Mouse (Mus musculus) liver, embryonic 14.5 days (tissue): ENCODE results near the gene Pycard. TPM values are rescaled to one million over a fixed set of nuclear protein-coding genes. Genes with fewer than 3 reads are reported as not detected.

Source experiments
- ATAC-seq: fragments of 200-750 bp; cut with Nextera tagmentation; 2 replicates; pipeline ENCODE4 v1.8.0; 2017; ENCODE audit warnings: moderate number of reproducible peaks, mild to moderate bottlenecking, moderate library complexity; ENCODE audit not compliant: insufficient read depth
- DNase-seq, 3 experiments: peaks; one replicate each; pipeline ENCODE4 v3.0.0-alpha.2; 2012 to 2013; ENCODE audit warnings: low read depth in 3 of 3, low spot score in 3 of 3
- H3K27ac ChIP-seq: fragments of 300-500 bp; sonication (generic); 2 replicates; pipeline ENCODE4 v1.5.1; 2014; ENCODE audit warnings: moderate library complexity, mild to moderate bottlenecking, control low read depth, inconsistent platforms
- H3K27me3 ChIP-seq: fragments of 300-500 bp; sonication (generic); 2 replicates; pipeline ENCODE4 v1.6.1; 2014; ENCODE audit warnings: mild to moderate bottlenecking, low read length, moderate library complexity; ENCODE audit not compliant: control insufficient read depth, insufficient read depth
- H3K36me3 ChIP-seq: fragments of 300-500 bp; sonication (generic); replicated peaks from 2 replicates; pipeline ENCODE4 v1.6.1; 2014; ENCODE audit warnings: low read depth; ENCODE audit not compliant: control insufficient read depth, insufficient read depth
- H3K4me1 ChIP-seq, 2 experiments: fragments of 200-500 bp in 1 of 2; fragments of 300-500 bp in 1 of 2; sonication (generic) in 1 of 2; replicated peaks; 2 replicates each; pipeline ENCODE4 v1.6.1; 2012 to 2014; ENCODE audit warnings: antibody characterized with exemption in 1 of 2, inconsistent platforms in 1 of 2, low read length in 1 of 2; ENCODE audit not compliant: control insufficient read depth in 2 of 2, insufficient read depth in 2 of 2
- H3K4me2 ChIP-seq: fragments of 300-500 bp; sonication (generic); 2 replicates; pipeline ENCODE4 v1.6.1; 2014; ENCODE audit warnings: low read depth, mild to moderate bottlenecking, control low read depth, moderate library complexity
- H3K4me3 ChIP-seq, 2 experiments: fragments of 200-500 bp in 1 of 2; fragments of 300-500 bp in 1 of 2; sonication (generic) in 1 of 2; 2 replicates each; pipeline ENCODE4 v1.5.1; 2012 to 2014; ENCODE audit warnings: low read depth in 2 of 2, low read length in 2 of 2, mild to moderate bottlenecking in 2 of 2, control low read depth in 1 of 2, inconsistent platforms in 1 of 2, moderate library complexity in 1 of 2; ENCODE audit not compliant: insufficient read depth in 1 of 2
- H3K9ac ChIP-seq: fragments of 300-500 bp; sonication (generic); replicated peaks from 2 replicates; pipeline ENCODE4 v1.6.1; 2014; ENCODE audit warnings: mild to moderate bottlenecking, control low read depth, moderate library complexity
- H3K9me3 ChIP-seq: fragments of 300-500 bp; sonication (generic); 2 replicates; pipeline ENCODE4 v1.6.1; 2016; ENCODE audit warnings: low read length, mixed read lengths; ENCODE audit not compliant: control insufficient read depth
- CTCF ChIP-seq: IDR thresholded peaks from 2 replicates; pipeline ENCODE4 v1.5.1; 2016; ENCODE audit warnings: antibody characterized with exemption, low read depth, control low read depth
- EP300 ChIP-seq: IDR thresholded peaks from 2 replicates; pipeline ENCODE4 v1.6.1; 2016; ENCODE audit warnings: antibody characterized with exemption, low read depth
- WGBS: fragments of 180-500 bp; shearing (Covaris S2); extraction: QIAGEN DNeasy Blood & Tissue Kit; methylation state at CpG from one replicate; pipeline ENCODE4 v1.1.7; 2014; ENCODE audit not compliant: insufficient replicate concordance; 5-methylcytosine and 5-hydroxymethylcytosine counted together
- polyA plus RNA-seq, 2 experiments: library from polyadenylated mRNA; depleted of rRNA in 1 of 2; stranded (reverse) in 1 of 2; unstranded in 1 of 2; fragments of >200 nt; fragmentation: Nextera tagmentation in 1 of 2; extraction: Ambion mirVana in 1 of 2; gene quantifications; 2 replicates each; pipeline versions ENCODE4 v1.2.1 to v1.2.3; 2012 to 2014

The Pycard gene
- polyA plus RNA-seq, 2 experiments = 20.2 to 39.3 TPM

DNA sequence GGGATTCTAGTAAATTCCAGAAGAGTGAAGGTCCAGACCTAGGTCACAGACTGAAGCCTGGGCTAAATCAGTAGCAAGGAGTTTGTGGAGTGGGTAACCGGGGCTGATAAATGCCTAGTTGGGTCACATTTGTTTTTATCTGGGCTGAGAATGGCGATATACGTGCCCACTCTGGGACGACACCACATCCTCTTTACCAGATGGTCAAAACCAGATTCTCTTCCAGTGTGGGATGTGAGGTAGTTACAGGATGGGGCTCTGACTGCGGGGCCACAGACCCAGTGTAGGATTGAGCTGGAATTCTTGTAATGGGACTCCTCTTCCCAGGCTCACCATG is 10.5 kb upstream of the Pycard start:
- no peaks in the 10 kb centered on the region for H3K36me3 ChIP-seq
- H3K27ac ChIP-seq = no peak overlapping the region
- WGBS = 26% methylated on average over 5 of the region's 5 CpGs
- no peaks in the 10 kb centered on the region for H3K9me3 ChIP-seq
- no peak overlapping the region for H3K4me3 ChIP-seq
- no peaks in the 10 kb centered on the region for H3K27me3 ChIP-seq
- no peaks in the 10 kb centered on the region for H3K4me1 ChIP-seq
- H3K4me2 ChIP-seq = no peak overlapping the region
- TF ChIP-seq EP300 (no peak), CTCF (no peak)
- ATAC-seq (no peak), DNase-seq (no peak)
- no peak overlapping the region for H3K9ac ChIP-seq

DNA sequence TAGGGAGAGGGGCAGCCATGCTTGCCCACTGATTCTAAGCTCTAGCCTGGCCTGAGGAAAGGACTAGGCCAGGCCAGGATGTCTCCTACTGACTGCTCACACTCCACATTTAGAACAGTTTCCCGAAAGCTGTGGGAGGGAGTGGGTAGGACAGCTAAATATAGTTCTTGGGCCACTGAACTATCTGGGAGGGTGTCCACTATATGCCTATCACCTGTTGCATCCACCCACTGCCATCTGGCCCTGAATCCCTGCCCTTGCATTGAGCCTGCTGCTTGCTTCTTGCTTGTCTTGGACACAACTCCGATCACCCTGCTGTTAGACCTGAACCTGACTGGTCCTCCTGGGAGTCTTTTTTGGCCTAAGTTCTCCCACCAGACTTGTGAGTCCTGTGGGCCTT is 10.0 kb upstream of the Pycard start, which contains the start of gene Trim72:
Gene Trim72 (plus strand): TSS at position 262 of the 400 bp plus-strand sequence.
- Histone ChIP-seq H3K27ac (no peak within 1 kb of the TSS), H3K4me2 (no peak within 1 kb of the TSS)
- ATAC-seq = no peak

DNA sequence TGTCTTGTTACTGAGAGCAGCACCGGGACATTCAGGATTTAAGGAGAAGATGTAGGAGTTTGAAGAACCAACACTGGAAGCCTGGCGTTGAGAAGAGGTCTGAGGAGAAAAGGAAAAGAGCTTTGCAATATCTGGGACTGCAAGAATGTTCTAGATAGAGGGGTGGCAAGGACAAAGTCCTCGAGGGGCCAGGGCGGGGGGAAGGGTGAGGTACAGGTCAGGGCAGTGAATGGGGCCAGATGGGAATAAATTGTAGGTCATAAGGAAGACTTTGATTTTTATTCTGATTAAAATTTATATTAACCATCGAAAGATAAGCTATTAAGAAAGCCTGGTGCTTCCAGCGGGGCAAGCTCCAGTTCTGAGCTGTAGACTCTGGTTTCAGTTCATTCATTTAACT is 9.4 kb upstream of the Pycard start:
- no peak for TF ChIP-seq EP300
- no peak for TF ChIP-seq CTCF
- no peaks in the 10 kb centered on the region for H3K4me1 ChIP-seq
- no peaks in the 10 kb centered on the region for H3K27me3 ChIP-seq
- H3K4me3 ChIP-seq = no peak overlapping the region
- no peaks in the 10 kb centered on the region for H3K36me3 ChIP-seq
- DNase-seq (no peak), ATAC-seq (no peak)
- H3K9me3 ChIP-seq = no peaks in the 10 kb centered on the region
- H3K27ac ChIP-seq = no peak overlapping the region
- H3K4me2 ChIP-seq = no peak overlapping the region
- H3K9ac ChIP-seq = no peak overlapping the region
- 58% methylated on average over 6 of the region's 6 CpGs for WGBS

More for the DNA sequence above, 10.0 kb upstream of the Pycard start, which contains the start of gene Trim72:
- H3K4me1 ChIP-seq = no peaks in the 10 kb centered on the region
- no peak for DNase-seq
- no peak for TF ChIP-seq EP300
- TF ChIP-seq CTCF = no peak
- H3K27me3 ChIP-seq = no peaks in the 10 kb centered on the region
- no peaks in the 10 kb centered on the region for H3K9me3 ChIP-seq
- H3K4me3 ChIP-seq = no peak within 1 kb of the TSS
- no peak within 1 kb of the TSS for H3K9ac ChIP-seq
- 66% methylated on average over 2 of the region's 2 CpGs for WGBS
- no peaks in the 10 kb centered on the region for H3K36me3 ChIP-seq

DNA sequence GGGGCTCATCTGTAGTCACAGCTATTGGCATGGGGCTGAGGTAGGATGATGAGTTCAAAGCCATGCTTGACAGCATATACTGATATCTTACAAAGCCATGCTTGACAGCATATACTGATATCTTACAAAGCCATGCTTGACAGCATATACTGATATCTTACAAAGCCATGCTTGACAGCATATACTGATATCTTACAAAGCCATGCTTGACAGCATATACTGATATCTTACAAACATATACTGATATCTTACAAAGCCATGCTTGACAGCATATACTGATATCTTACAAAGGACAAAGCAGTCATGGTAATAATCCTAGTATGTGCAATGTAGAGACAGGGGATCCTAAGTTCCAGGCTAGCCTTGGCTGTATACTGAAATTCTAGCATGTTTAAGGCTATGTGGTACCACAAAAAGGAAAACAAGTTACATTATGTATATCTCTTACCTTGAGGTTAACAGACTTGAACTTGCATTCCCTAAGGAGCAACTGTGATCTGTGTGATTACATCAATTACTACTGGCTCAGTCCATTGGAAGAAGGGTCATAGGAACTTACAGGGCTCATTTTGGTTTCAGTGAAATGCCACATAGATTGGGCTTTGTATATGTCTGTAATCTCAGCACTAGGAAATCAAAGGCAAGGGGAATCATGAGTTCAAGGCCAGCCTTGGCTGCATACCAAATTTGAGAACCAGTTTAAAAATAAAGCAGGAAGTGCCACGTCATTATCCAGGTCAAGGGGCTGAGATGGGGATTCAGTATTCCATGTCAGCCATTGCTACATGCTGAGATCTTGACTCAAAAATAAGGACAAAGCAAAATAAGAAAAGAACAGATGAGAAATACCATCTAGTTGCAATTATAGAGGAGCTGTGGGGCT is 6.6 kb upstream of the Pycard start:
- H3K36me3 ChIP-seq = no peaks in the 10 kb centered on the region
- DNase-seq (no peak), ATAC-seq (no peak)
- WGBS = 48% methylated on average over 1 of the region's 1 CpGs
- no peaks in the 10 kb centered on the region for H3K4me1 ChIP-seq
- H3K27ac ChIP-seq = no peak overlapping the region
- no peaks in the 10 kb centered on the region for H3K27me3 ChIP-seq
- H3K4me2 ChIP-seq = no peak overlapping the region
- no peaks in the 10 kb centered on the region for H3K9me3 ChIP-seq
- no peak overlapping the region for H3K9ac ChIP-seq
- no peak overlapping the region for H3K4me3 ChIP-seq
- no peak for TF ChIP-seq EP300
- no peak for TF ChIP-seq CTCF

DNA sequence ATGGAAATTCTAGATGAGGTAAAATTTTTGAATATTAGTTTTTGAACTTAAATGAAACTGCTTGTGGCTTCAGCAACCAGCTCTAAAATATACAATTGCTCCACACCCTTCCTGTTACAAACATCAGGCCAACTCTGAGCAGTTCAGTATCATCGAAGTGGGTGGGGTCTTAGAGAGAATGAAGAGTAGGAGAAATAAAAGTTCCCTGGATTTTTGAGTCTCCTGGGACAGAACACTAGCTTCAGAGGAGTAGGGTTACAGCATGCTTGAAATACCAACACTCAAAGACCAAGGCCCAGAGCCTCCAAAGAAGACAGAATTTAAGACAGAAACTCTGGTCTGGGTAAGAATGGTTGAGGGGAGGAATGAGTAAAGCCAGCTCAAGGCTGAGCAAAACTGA is 5.8 kb upstream of the Pycard start:
- Histone ChIP-seq H3K4me3 (no peak overlapping the region), H3K27ac (no peak overlapping the region), H3K4me2 (no peak overlapping the region), H3K36me3 (no peaks in the 10 kb centered on the region), H3K9ac (no peak overlapping the region), H3K4me1 (no peaks in the 10 kb centered on the region), H3K9me3 (no peaks in the 10 kb centered on the region), H3K27me3 (no peaks in the 10 kb centered on the region)
- DNase-seq (no peak), ATAC-seq (no peak)
- TF ChIP-seq EP300 (no peak), CTCF (no peak)
- WGBS = 68% methylated on average over 1 of the region's 1 CpGs
